Mouse (Mus musculus) brain, adult 2 months (tissue): ENCODE data around the gene Itgae.
A peak's percentile ranks its signal among the peaks of the same experiment; 100 is the strongest.

Experiments
- DNase-seq: peaks from one replicate; pipeline ENCODE4 v3.0.0; 2011; ENCODE audit warnings: low read depth, low spot score

The Itgae gene

GRCm38 (mm10) chr11:73090283-73090682 lies at the start of gene Itgae:
TSS of gene Itgae (plus strand) at chr11:73090583.
- no peak for DNase-seq

DNA sequence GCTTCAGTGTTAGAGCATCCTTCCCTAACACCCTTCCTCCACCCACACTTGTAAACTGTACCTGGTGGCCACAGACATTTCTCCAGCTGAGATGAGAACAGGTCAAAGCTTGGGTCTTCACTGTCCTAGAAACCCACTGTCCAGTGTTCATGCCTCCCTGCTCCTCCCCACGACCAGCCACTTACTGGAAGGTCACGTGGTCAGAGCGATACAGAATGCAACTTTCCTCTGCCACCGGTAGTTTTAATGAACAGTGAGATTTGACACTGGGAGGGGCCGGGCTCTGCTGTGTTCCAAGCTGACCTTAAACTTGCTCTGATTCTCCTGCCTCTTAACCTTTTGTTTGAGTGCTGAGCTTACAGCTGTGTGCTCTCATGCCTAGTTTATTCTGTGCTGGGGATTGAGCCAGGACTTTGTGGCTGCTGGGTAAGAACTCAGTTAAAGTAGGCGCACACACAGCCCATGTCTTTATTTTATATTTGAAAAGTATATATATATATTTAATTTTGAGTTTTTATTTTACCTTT lies 46.1 kb upstream of the Itgae start:
- DNase-seq = no peak

- no peak for DNase-seq
Observed at GRCm38 (mm10) chr11:73044789-73045188, 45.6 kb upstream of the Itgae start.

- peak; percentile 99 for DNase-seq
Observed at GRCm38 (mm10) chr11:73047542-73047996, 42.8 kb upstream of the Itgae start, which contains the start of gene Ncbp3. TSS of gene Ncbp3 (plus strand) at chr11:73047783.

- DNase-seq = no peak
Observed at GRCm38 (mm10) chr11:73048030-73048876, 42.1 kb upstream of the Itgae start.

GRCm38 (mm10) chr11:73049335-73049734 lies 41.0 kb upstream of the Itgae start:
- DNase-seq = peak; percentile 89

DNA sequence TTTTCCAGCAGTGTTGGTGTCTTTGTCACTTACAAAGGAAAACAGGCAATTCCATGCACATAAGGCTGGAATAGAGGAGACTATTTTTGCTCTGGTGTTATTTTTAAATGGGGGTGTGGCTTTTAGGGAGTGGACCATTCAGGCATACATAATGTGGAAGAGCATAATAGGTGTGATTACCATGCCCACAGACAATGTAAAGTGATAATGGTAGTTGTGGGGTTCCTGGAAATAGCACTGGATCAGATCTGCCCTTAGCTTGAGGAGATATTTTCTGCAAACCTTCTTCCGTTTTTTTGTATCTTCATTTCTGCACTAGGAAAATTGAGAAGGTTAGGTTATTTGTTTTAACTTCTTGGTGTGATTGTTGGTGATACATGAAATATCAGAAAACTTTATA lies 37.6 kb upstream of the Itgae start:
- peak; percentile 45 for DNase-seq

- no peak for DNase-seq
Observed at GRCm38 (mm10) chr11:73057701-73058100, 32.7 kb upstream of the Itgae start.

GRCm38 (mm10) chr11:73059630-73060029 lies 30.8 kb upstream of the Itgae start:
- no peak for DNase-seq

- DNase-seq = no peak
Observed at GRCm38 (mm10) chr11:73061413-73061812, 29.0 kb upstream of the Itgae start.

GRCm38 (mm10) chr11:73071839-73072238 lies 18.5 kb upstream of the Itgae start:
- DNase-seq = peak; percentile 53

GRCm38 (mm10) chr11:73076295-73076694 lies 14.1 kb upstream of the Itgae start:
- DNase-seq = no peak

DNA sequence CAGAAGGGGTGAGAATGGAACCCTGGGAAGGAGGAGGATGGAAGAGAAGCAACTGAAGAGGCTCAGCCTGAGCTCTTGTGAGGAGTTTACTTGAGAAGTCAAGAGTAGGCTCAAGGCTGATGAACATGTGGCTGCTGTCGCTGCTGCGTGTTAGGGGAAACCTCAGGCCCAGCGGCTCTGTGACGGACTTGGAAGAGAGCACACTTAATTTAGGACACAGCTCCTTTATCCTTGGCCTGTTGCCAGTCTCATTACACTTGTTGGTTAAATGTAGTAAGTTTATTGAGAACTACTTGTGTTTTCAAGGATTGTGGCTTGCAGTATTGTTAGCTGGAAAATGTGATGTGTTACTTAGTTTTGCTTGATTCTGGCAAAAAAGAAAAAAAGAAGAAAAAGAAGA lies 13.7 kb upstream of the Itgae start:
- no peak for DNase-seq

DNA sequence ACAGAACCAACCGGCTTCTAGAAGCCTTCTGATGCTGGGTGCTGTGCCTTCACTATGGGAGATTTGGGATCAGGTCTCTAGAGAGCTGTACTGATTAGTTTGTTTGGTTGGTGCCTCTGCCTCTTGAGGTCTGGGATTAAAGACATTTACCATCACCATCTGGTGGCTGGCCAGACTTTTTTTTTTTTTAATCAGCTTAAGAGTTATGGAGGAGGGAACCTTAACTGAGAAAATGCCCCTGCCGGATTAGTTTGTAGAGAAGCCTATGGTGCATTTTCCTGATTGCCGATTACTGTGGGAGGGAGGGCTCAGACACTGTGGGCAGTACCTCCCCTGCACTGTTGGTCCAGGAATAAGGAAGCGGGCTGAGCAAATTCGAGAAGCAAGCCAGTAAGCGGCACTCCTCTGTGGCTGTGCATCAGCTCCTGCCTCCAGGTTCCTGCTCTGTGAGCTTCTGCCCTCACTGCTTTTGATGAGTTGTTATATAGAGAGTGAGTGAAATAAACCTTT lies 13.1 kb upstream of the Itgae start:
- DNase-seq = no peak

GRCm38 (mm10) chr11:73078615-73079014 lies 11.8 kb upstream of the Itgae start:
- peak; percentile 33 for DNase-seq

GRCm38 (mm10) chr11:73080306-73080705 lies 10.1 kb upstream of the Itgae start:
- DNase-seq = no peak

- DNase-seq = no peak
Observed at GRCm38 (mm10) chr11:73084303-73084702, 6.1 kb upstream of the Itgae start.

- peak; percentile 58 for DNase-seq
Observed at GRCm38 (mm10) chr11:73084804-73085231, 5.6 kb upstream of the Itgae start.

DNA sequence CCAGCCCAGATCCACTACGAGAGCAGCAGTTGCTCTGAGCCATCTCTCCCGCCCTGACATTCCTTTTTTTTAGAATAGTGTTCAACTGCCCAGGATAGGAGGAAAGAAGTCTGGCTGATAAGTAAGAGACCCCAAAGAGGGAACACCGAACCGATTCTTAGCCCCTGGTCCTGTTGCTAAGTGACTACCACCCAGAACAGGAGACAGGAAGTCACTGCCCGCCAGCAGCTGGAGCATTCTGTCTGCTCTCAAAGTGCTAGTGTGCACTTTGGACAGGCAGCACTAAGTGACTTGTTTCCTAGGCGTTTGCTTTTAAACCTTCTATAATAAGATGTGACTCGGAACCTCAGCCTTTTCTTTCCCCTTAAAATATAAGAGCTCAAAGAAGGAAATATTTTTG lies 5.0 kb upstream of the Itgae start:
- DNase-seq = peak; percentile 40

GRCm38 (mm10) chr11:73087700-73088480 lies 2.5 kb upstream of the Itgae start:
- no peak for DNase-seq

DNA sequence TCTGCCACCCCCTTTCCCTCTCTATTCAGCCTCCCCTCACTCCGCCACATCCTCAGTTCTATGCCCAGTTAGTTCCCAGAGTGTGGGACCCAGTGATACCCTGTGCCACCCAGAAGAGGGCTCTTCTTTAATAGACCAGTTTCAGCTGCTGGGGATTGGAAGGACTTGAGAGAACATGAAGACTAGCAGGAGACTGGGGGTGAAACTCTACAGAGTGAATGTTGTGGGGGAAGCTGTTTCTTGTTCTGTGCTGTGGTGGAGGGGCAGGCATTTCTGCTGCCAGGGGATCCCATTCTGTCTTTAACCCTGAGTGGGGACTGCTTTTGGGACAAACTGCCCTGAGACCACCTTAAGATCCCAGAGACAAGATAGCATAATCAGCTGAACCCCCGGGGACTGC lies 443 bp downstream of the Itgae start:
- DNase-seq = no peak

DNA sequence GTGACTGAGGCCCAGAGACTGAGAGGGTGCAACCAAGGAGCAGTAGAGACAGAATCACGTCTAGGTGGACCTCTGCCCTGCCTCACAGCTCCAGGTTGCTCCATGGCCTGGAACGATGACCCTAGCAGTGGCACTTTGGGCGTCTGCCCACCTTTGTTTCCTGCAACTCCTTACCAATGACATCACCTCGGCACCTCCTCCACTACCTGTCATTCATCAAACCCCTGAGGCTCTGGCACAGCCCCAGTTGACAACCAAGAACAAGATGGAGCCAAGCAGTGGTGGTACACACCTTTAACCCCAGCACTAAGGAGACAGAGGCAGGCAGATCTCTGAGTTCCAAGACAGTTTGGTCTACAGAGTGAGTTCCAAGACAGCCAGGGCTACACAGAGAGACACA lies 1.7 kb downstream of the Itgae start:
- DNase-seq = no peak
